Mouse (Mus musculus) forebrain, embryonic 14.5 days (tissue): Measurements from ENCODE around the gene Pex14. TPM values are rescaled to one million over a fixed set of nuclear protein-coding genes. Genes with fewer than 3 reads are reported as not detected.

Experiments
- ATAC-seq: fragments of 200-750 bp; cut with Nextera tagmentation; 2 replicates; pipeline ENCODE4 v1.8.0; 2017; ENCODE audit warnings: mild to moderate bottlenecking, moderate library complexity
- DNase-seq: peaks from one replicate; pipeline ENCODE4 v3.0.0-alpha.2; 2015; ENCODE audit warnings: low spot score
- H3K27ac ChIP-seq: fragments of 300-500 bp; sonication (generic); 2 replicates; pipeline ENCODE4 v1.5.1; 2014; ENCODE audit warnings: low read depth, mild to moderate bottlenecking, control low read depth, low read length, moderate library complexity
- H3K27me3 ChIP-seq: fragments of 300-500 bp; sonication (generic); replicated peaks from 2 replicates; pipeline ENCODE4 v1.6.1; 2014; ENCODE audit warnings: low read length, control low read depth, mixed read lengths; ENCODE audit not compliant: control insufficient read depth, insufficient read depth
- H3K36me3 ChIP-seq: fragments of 300-500 bp; sonication (generic); 2 replicates; pipeline ENCODE4 v1.6.1; 2014; ENCODE audit warnings: low read length, control low read depth; ENCODE audit not compliant: control insufficient read depth, insufficient read depth
- H3K4me1 ChIP-seq: fragments of 300-500 bp; sonication (generic); 2 replicates; pipeline ENCODE4 v1.6.1; 2014; ENCODE audit warnings: antibody characterized with exemption, low read length, control low read depth; ENCODE audit not compliant: control insufficient read depth, insufficient read depth
- H3K4me2 ChIP-seq: fragments of 300-500 bp; sonication (generic); 2 replicates; pipeline ENCODE4 v1.6.1; 2014; ENCODE audit warnings: mild to moderate bottlenecking, control low read depth, low read length
- H3K4me3 ChIP-seq: fragments of 300-500 bp; sonication (generic); 2 replicates; pipeline ENCODE4 v1.5.1; 2014; ENCODE audit warnings: low read depth, low read length, control low read depth
- H3K9ac ChIP-seq: fragments of 300-500 bp; sonication (generic); 2 replicates; pipeline ENCODE4 v1.6.1; 2014; ENCODE audit warnings: mild to moderate bottlenecking, low read length, control low read depth, moderate library complexity
- H3K9me3 ChIP-seq: fragments of 300-500 bp; sonication (generic); replicated peaks from 2 replicates; pipeline ENCODE4 v1.6.1; 2016; ENCODE audit warnings: low read length, control low read depth, mixed read lengths; ENCODE audit not compliant: control insufficient read depth
- WGBS: fragments of 180-500 bp; shearing (Covaris S2); extraction: QIAGEN DNeasy Blood & Tissue Kit; methylation state at CpG from one replicate; pipeline ENCODE4 v1.1.7; 2014; 5-methylcytosine and 5-hydroxymethylcytosine counted together
- polyA plus RNA-seq: library from polyadenylated mRNA; unstranded; fragments of >200 nt; fragmentation: Nextera tagmentation; extraction: Ambion mirVana; gene quantifications from 2 replicates; pipeline ENCODE4 v1.2.1, GENCODE M21; 2014

Pex14 gene
- polyA plus RNA-seq, 1 experiment from 2014 or later = 30.7 TPM

- no peak overlapping the region for H3K9ac ChIP-seq
- WGBS = 94% methylated on average over 13 of the region's 13 CpGs
Measured at GRCm38 (mm10) chr4:148933109-148933508, 166.6 kb downstream of the Pex14 start.

GRCm38 (mm10) chr4:148930721-148931229 is 168.9 kb downstream of the Pex14 start:
- 67% methylated on average over 9 of the region's 9 CpGs for WGBS
- H3K4me1 ChIP-seq = 0 out of 2 replicates have a peak, but pooled peaks cover 4% of the 10 kb centered on the region
- no peak overlapping the region for H3K4me2 ChIP-seq
- H3K27me3 ChIP-seq = no peaks in the 10 kb centered on the region
- H3K27ac ChIP-seq = no peak overlapping the region
- no peak overlapping the region for H3K9ac ChIP-seq
- no peak overlapping the region for H3K4me3 ChIP-seq
- no peaks in the 10 kb centered on the region for H3K9me3 ChIP-seq
- DNase-seq = no peak
- no peaks in the 10 kb centered on the region for H3K36me3 ChIP-seq
- ATAC-seq = no peak

More at GRCm38 (mm10) chr4:148933109-148933508, 166.6 kb downstream of the Pex14 start:
- Histone ChIP-seq H3K36me3 (no peaks in the 10 kb centered on the region), H3K4me1 (0 out of 2 replicates have a peak, but pooled peaks cover 4% of the 10 kb centered on the region), H3K4me3 (no peak overlapping the region), H3K9me3 (no peaks in the 10 kb centered on the region), H3K4me2 (no peak overlapping the region), H3K27ac (no peak overlapping the region), H3K27me3 (0 out of 2 replicates have a peak, but pooled peaks cover 2% of the 10 kb centered on the region)
- DNase-seq = no peak
- ATAC-seq = no peak

- DNase-seq (no peak), ATAC-seq (no peak)
- Histone ChIP-seq H3K9ac (no peak overlapping the region), H3K36me3 (no peaks in the 10 kb centered on the region), H3K27ac (no peak overlapping the region), H3K9me3 (no peaks in the 10 kb centered on the region), H3K4me2 (no peak overlapping the region), H3K4me1 (no peaks in the 10 kb centered on the region), H3K27me3 (0 out of 2 replicates have a peak, but pooled peaks cover 2% of the 10 kb centered on the region), H3K4me3 (no peak overlapping the region)
- 90% methylated on average over 16 of the region's 16 CpGs for WGBS
Measured at GRCm38 (mm10) chr4:148928876-148929275, 170.8 kb downstream of the Pex14 start.

GRCm38 (mm10) chr4:148928316-148928715 is 171.4 kb downstream of the Pex14 start:
- Histone ChIP-seq H3K4me3 (no peak overlapping the region), H3K27ac (no peak overlapping the region), H3K27me3 (0 out of 2 replicates have a peak, but pooled peaks cover 2% of the 10 kb centered on the region), H3K9me3 (no peaks in the 10 kb centered on the region), H3K4me1 (no peaks in the 10 kb centered on the region), H3K4me2 (no peak overlapping the region), H3K9ac (no peak overlapping the region), H3K36me3 (no peaks in the 10 kb centered on the region)
- ATAC-seq = no peak
- 73% methylated on average over 9 of the region's 9 CpGs for WGBS
- no peak for DNase-seq

GRCm38 (mm10) chr4:148926459-148926858 is 173.2 kb downstream of the Pex14 start:
- no peak overlapping the region for H3K4me2 ChIP-seq
- ATAC-seq (no peak), DNase-seq (no peak)
- H3K4me1 ChIP-seq = peaks cover 6% of the 10 kb centered on the region; the same call in 1 of the 2 replicates
- WGBS = 50% methylated on average over 8 of the region's 8 CpGs
- H3K27me3 ChIP-seq = peaks cover 3% of the 10 kb centered on the region
- H3K36me3 ChIP-seq = no peaks in the 10 kb centered on the region
- no peak overlapping the region for H3K9ac ChIP-seq
- H3K4me3 ChIP-seq = no peak overlapping the region
- no peaks in the 10 kb centered on the region for H3K9me3 ChIP-seq
- no peak overlapping the region for H3K27ac ChIP-seq

GRCm38 (mm10) chr4:148925589-148926359 is 173.9 kb downstream of the Pex14 start:
- WGBS = 39% methylated on average over 18 of the region's 18 CpGs
- no peak overlapping the region for H3K4me3 ChIP-seq
- DNase-seq = no peak

GRCm38 (mm10) chr4:148923976-148924375 is 175.7 kb downstream of the Pex14 start:
- Histone ChIP-seq H3K4me2 (no peak overlapping the region), H3K36me3 (no peaks in the 10 kb centered on the region), H3K4me3 (no peak overlapping the region), H3K4me1 (peaks cover 6% of the 10 kb centered on the region; the same call in 1 of the 2 replicates), H3K9me3 (no peaks in the 10 kb centered on the region), H3K9ac (no peak overlapping the region), H3K27me3 (peaks cover 14% of the 10 kb centered on the region), H3K27ac (peak overlapping the region; percentile 21; the same call in 1 of the 2 replicates)
- ATAC-seq = no peak
- WGBS = 74% methylated on average over 8 of the region's 8 CpGs
- no peak for DNase-seq

More at GRCm38 (mm10) chr4:148925589-148926359, 173.9 kb downstream of the Pex14 start:
- Histone ChIP-seq H3K36me3 (no peaks in the 10 kb centered on the region), H3K27ac (no peak overlapping the region), H3K27me3 (peaks cover 7% of the 10 kb centered on the region), H3K4me1 (peaks cover 6% of the 10 kb centered on the region; the same call in 1 of the 2 replicates), H3K9me3 (no peaks in the 10 kb centered on the region), H3K4me2 (no peak overlapping the region), H3K9ac (no peak overlapping the region)
- ATAC-seq = no peak

GRCm38 (mm10) chr4:148923414-148923813 is 176.3 kb downstream of the Pex14 start:
- Histone ChIP-seq H3K9me3 (no peaks in the 10 kb centered on the region), H3K9ac (no peak overlapping the region), H3K27me3 (peaks cover 14% of the 10 kb centered on the region), H3K4me1 (peaks cover 6% of the 10 kb centered on the region; the same call in 1 of the 2 replicates), H3K36me3 (no peaks in the 10 kb centered on the region), H3K27ac (no peak overlapping the region), H3K4me3 (no peak overlapping the region), H3K4me2 (no peak overlapping the region)
- DNase-seq (no peak), ATAC-seq (no peak)
- WGBS = 79% methylated on average over 9 of the region's 9 CpGs

GRCm38 (mm10) chr4:148922221-148922700 is 177.4 kb downstream of the Pex14 start:
- no peak overlapping the region for H3K4me3 ChIP-seq
- ATAC-seq (peak; percentile 40), DNase-seq (no peak)
- no peaks in the 10 kb centered on the region for H3K36me3 ChIP-seq
- no peak overlapping the region for H3K9ac ChIP-seq
- no peak overlapping the region for H3K27ac ChIP-seq
- peaks cover 14% of the 10 kb centered on the region for H3K27me3 ChIP-seq
- H3K4me1 ChIP-seq = peaks cover 6% of the 10 kb centered on the region; the same call in 1 of the 2 replicates
- WGBS = 16% methylated on average over 16 of the region's 16 CpGs
- H3K9me3 ChIP-seq = no peaks in the 10 kb centered on the region
- peak overlapping the region; percentile 29; the same call in 1 of the 2 replicates for H3K4me2 ChIP-seq
